Mouse (Mus musculus) E14TG2a.4 (cell line): Measurements from ENCODE around the gene Pawr.

Experiments
- H3K27me3 ChIP-seq: 2 replicates; pipeline ENCODE4 v1.6.1; 2014; ENCODE audit warnings: low read length, control low read depth; ENCODE audit not compliant: insufficient read depth
- H3K36me3 ChIP-seq: 2 replicates; pipeline ENCODE4 v1.6.1; 2014; ENCODE audit warnings: low read length, control low read depth; ENCODE audit not compliant: insufficient read depth
- H3K4me1 ChIP-seq: replicated peaks from 2 replicates; pipeline ENCODE4 v1.6.1; 2014; ENCODE audit warnings: low read depth, low read length, control low read depth
- H3K4me3 ChIP-seq: replicated peaks from 2 replicates; pipeline ENCODE4 v1.5.1; 2014; ENCODE audit warnings: mild to moderate bottlenecking, low read length
- H3K9me3 ChIP-seq: 2 replicates; pipeline ENCODE4 v1.6.1; 2014; ENCODE audit warnings: low read length, control low read depth
- CTCF ChIP-seq: conservative IDR thresholded peaks from 2 replicates; pipeline ENCODE4 v1.5.1; 2014; ENCODE audit warnings: low read length
- NANOG ChIP-seq: IDR thresholded peaks from 2 replicates; pipeline ENCODE4 v1.6.1; 2014; ENCODE audit warnings: borderline replicate concordance, low read length, mixed read lengths
- POU5F1 ChIP-seq: IDR thresholded peaks from 2 replicates; pipeline ENCODE4 v1.6.1; 2014; ENCODE audit warnings: low read length, borderline replicate concordance

Pawr gene

GRCm38 (mm10) chr10:108448421-108448820, 116.5 kb downstream of the Pawr start:
- TF ChIP-seq POU5F1 = no peak
- TF ChIP-seq CTCF = no peak
- TF ChIP-seq NANOG = no peak
- no peaks in the 10 kb centered on the region for H3K36me3 ChIP-seq

GRCm38 (mm10) chr10:108450401-108450800, 118.5 kb downstream of the Pawr start:
- TF ChIP-seq POU5F1 = no peak
- TF ChIP-seq CTCF = no peak
- TF ChIP-seq NANOG = no peak
- no peak overlapping the region for H3K4me3 ChIP-seq
- H3K36me3 ChIP-seq = no peaks in the 10 kb centered on the region
- peaks cover 14% of the 10 kb centered on the region for H3K27me3 ChIP-seq
- peaks cover 27% of the 10 kb centered on the region for H3K4me1 ChIP-seq
- no peaks in the 10 kb centered on the region for H3K9me3 ChIP-seq

More at GRCm38 (mm10) chr10:108448421-108448820, 116.5 kb downstream of the Pawr start:
- peaks cover 14% of the 10 kb centered on the region for H3K27me3 ChIP-seq
- H3K9me3 ChIP-seq = no peaks in the 10 kb centered on the region
- peaks cover 14% of the 10 kb centered on the region for H3K4me1 ChIP-seq
- no peak overlapping the region for H3K4me3 ChIP-seq

- Histone ChIP-seq H3K27me3 (peaks cover 14% of the 10 kb centered on the region), H3K9me3 (no peaks in the 10 kb centered on the region), H3K4me3 (no peak overlapping the region), H3K4me1 (peaks cover 22% of the 10 kb centered on the region), H3K36me3 (no peaks in the 10 kb centered on the region)
- TF ChIP-seq NANOG = no peak
Observed at GRCm38 (mm10) chr10:108451516-108451915, 119.6 kb downstream of the Pawr start.

- TF ChIP-seq CTCF (no peak), NANOG (no peak), POU5F1 (no peak)
- Histone ChIP-seq H3K27me3 (peaks cover 9% of the 10 kb centered on the region), H3K9me3 (no peaks in the 10 kb centered on the region), H3K36me3 (no peaks in the 10 kb centered on the region), H3K4me1 (peaks cover 18% of the 10 kb centered on the region), H3K4me3 (no peak overlapping the region)
Observed at GRCm38 (mm10) chr10:108452421-108452820, 120.5 kb downstream of the Pawr start.

GRCm38 (mm10) chr10:108453561-108453960, 121.6 kb downstream of the Pawr start:
- Histone ChIP-seq H3K36me3 (no peaks in the 10 kb centered on the region), H3K4me3 (no peak overlapping the region), H3K27me3 (peaks cover under 1% of the 10 kb centered on the region; the same call in 1 of the 2 replicates), H3K9me3 (no peaks in the 10 kb centered on the region), H3K4me1 (peaks cover 18% of the 10 kb centered on the region)
- no peak for TF ChIP-seq CTCF

- no peaks in the 10 kb centered on the region for H3K9me3 ChIP-seq
Observed at GRCm38 (mm10) chr10:108454691-108455117, 122.8 kb downstream of the Pawr start.

GRCm38 (mm10) chr10:108455204-108455603, 123.3 kb downstream of the Pawr start:
- H3K4me1 ChIP-seq = peaks cover 18% of the 10 kb centered on the region
- no peaks in the 10 kb centered on the region for H3K27me3 ChIP-seq
- no peaks in the 10 kb centered on the region for H3K9me3 ChIP-seq
- H3K36me3 ChIP-seq = no peaks in the 10 kb centered on the region
- H3K4me3 ChIP-seq = no peak overlapping the region
- no peak for TF ChIP-seq CTCF
- TF ChIP-seq POU5F1 = no peak
- TF ChIP-seq NANOG = no peak

More at GRCm38 (mm10) chr10:108454691-108455117, 122.8 kb downstream of the Pawr start:
- TF ChIP-seq CTCF = no peak
- TF ChIP-seq NANOG = no peak
- no peak for TF ChIP-seq POU5F1
- peaks cover 18% of the 10 kb centered on the region for H3K4me1 ChIP-seq
- H3K27me3 ChIP-seq = no peaks in the 10 kb centered on the region
- H3K36me3 ChIP-seq = no peaks in the 10 kb centered on the region
- H3K4me3 ChIP-seq = no peak overlapping the region

GRCm38 (mm10) chr10:108455883-108456282, 124.0 kb downstream of the Pawr start:
- no peaks in the 10 kb centered on the region for H3K9me3 ChIP-seq
- no peak overlapping the region for H3K4me3 ChIP-seq
- no peaks in the 10 kb centered on the region for H3K27me3 ChIP-seq
- H3K36me3 ChIP-seq = no peaks in the 10 kb centered on the region
- H3K4me1 ChIP-seq = peaks cover 18% of the 10 kb centered on the region
- TF ChIP-seq CTCF = no peak
- no peak for TF ChIP-seq NANOG
- TF ChIP-seq POU5F1 = no peak

GRCm38 (mm10) chr10:108457054-108457453, 125.1 kb downstream of the Pawr start:
- Histone ChIP-seq H3K4me3 (no peak overlapping the region), H3K27me3 (no peaks in the 10 kb centered on the region), H3K9me3 (no peaks in the 10 kb centered on the region), H3K36me3 (no peaks in the 10 kb centered on the region), H3K4me1 (peaks cover 18% of the 10 kb centered on the region)
- no peak for TF ChIP-seq NANOG
- TF ChIP-seq CTCF = no peak
- no peak for TF ChIP-seq POU5F1
